Mouse (Mus musculus) testis, adult 2 months (tissue): ENCODE data around the gene Srsf4. TPM values are rescaled to one million over a fixed set of nuclear protein-coding genes. Genes with fewer than 3 reads are reported as not detected.

Source experiments
- H3K27ac ChIP-seq: fragments of 200-500 bp; 2 replicates; pipeline ENCODE4 v1.5.1; 2012; ENCODE audit warnings: low read depth, low read length; ENCODE audit not compliant: control insufficient read depth, insufficient read depth
- H3K27me3 ChIP-seq: fragments of 200-500 bp; 2 replicates; pipeline ENCODE4 v1.6.1; 2012; ENCODE audit warnings: mild to moderate bottlenecking, low read length, moderate library complexity; ENCODE audit not compliant: control insufficient read depth, insufficient read depth
- H3K36me3 ChIP-seq: fragments of 200-500 bp; 2 replicates; pipeline ENCODE4 v1.6.1; 2012; ENCODE audit warnings: mild to moderate bottlenecking, low read length; ENCODE audit not compliant: control insufficient read depth, insufficient read depth
- H3K4me1 ChIP-seq: fragments of 200-500 bp; 2 replicates; pipeline ENCODE4 v1.6.1; 2012; ENCODE audit warnings: low read length; ENCODE audit not compliant: control insufficient read depth, insufficient read depth
- H3K4me3 ChIP-seq: fragments of 200-500 bp; 2 replicates; pipeline ENCODE4 v1.5.1; 2012; ENCODE audit warnings: low read depth, mild to moderate bottlenecking, low read length, moderate library complexity, mixed read lengths; ENCODE audit not compliant: control insufficient read depth
- CTCF ChIP-seq: fragments of 200-500 bp; IDR thresholded peaks from 2 replicates; pipeline ENCODE4 v1.5.1; 2012; ENCODE audit warnings: low read depth, mild to moderate bottlenecking, inconsistent platforms, low read length, moderate library complexity; ENCODE audit not compliant: control insufficient read depth, insufficient read depth, insufficient replicate concordance
- POLR2A ChIP-seq: fragments of 200-500 bp; IDR thresholded peaks from 2 replicates; pipeline ENCODE4 v1.6.1; 2012; ENCODE audit warnings: low read depth, mild to moderate bottlenecking, inconsistent platforms, low read length, moderate library complexity; ENCODE audit not compliant: control insufficient read depth
- polyA plus RNA-seq: library from polyadenylated mRNA; depleted of rRNA; stranded (reverse); fragments of >200 nt; gene quantifications from 2 replicates; pipeline ENCODE4 v1.2.3, GENCODE M21; 2012

Srsf4 gene
- polyA plus RNA-seq, 1 experiment: 44.1 TPM

DNA sequence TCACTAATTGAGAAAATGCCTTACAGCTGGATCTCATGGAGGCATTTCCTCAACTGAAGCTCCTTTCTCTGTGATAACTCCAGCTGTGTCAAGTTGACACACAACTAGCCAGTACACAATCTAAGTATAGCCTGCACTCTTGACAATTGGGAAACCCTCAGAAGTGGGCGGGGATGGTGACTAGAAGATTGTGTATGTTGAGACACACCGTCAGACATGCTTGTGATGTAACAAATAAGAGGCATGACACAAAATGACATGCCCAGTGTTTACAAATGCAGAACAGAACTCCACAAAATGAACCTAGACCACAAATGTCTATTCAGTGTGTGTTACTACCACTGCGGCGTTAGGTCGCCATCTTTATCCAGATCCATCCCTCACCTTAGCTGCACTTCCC, 23.7 kb downstream of the Srsf4 start:
- Histone ChIP-seq H3K4me3 (peak overlapping the region; percentile 7; the same call in 1 of the 2 replicates), H3K36me3 (peaks cover 5% of the 10 kb centered on the region), H3K27ac (no peak overlapping the region), H3K27me3 (no peaks in the 10 kb centered on the region), H3K4me1 (no peaks in the 10 kb centered on the region)
- no peak for TF ChIP-seq CTCF
- TF ChIP-seq POLR2A: no peak

DNA sequence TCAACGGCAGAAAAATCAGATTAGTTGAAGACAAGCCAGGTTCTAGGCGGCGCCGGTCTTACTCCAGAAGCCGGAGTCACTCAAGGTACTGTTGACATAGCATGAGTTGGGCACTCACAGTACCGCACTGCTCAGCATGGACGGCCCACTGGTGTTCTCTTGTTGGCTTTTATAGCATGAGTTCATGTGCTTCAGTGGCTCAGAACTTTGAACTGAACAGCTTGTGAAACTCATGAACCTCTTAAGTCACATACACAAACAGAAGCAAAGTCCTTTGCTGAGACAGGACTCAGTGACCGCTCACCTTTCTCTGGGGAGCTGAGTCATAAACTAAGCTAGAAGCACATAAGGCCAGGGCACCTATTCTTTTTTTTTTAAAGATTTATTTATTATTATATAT, 24.4 kb downstream of the Srsf4 start:
- Histone ChIP-seq H3K27me3 (no peaks in the 10 kb centered on the region), H3K27ac (no peak overlapping the region), H3K4me3 (peak overlapping the region; percentile 7; the same call in 1 of the 2 replicates), H3K4me1 (no peaks in the 10 kb centered on the region), H3K36me3 (peaks cover 5% of the 10 kb centered on the region)
- no peak for TF ChIP-seq POLR2A
- no peak for TF ChIP-seq CTCF

DNA sequence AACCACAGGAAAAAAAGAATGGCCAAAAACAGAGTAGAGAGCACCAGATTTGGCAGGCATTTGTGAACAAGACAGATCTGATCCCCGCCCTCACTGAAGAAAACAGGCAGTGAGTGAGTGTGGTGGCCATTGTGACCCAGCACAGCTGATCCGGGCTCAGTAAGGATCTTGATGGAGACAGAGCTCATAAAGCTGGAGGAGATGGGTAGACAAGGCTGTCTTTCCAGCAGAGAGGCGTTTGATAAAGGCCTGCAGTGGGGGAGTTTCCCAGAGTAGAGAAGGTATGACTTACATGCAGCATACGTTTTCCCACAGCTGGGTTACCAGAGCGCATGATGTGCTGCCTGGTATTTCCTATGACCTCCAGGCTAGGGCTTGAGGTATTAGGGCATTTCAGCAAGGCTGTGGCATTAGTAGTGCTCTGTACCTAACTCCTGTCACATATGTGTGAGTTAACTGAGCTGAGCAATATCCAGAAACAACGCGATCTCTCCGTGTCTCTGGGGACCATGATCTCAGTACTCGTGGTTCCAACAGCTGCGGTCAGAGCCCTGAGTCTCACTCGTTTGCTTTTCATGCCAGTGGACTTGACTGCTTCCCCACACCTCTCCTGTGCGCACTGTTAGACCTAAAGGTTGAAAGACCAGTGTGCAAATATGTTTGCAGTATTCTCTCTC, 25.2 kb downstream of the Srsf4 start:
- Histone ChIP-seq H3K27ac (0 out of 2 replicates have a peak overlapping the region, but pooled peaks have one; percentile 18), H3K4me1 (no peaks in the 10 kb centered on the region), H3K4me3 (peak overlapping the region; percentile 5), H3K27me3 (no peaks in the 10 kb centered on the region), H3K36me3 (peaks cover 5% of the 10 kb centered on the region)
- TF ChIP-seq POLR2A (no peak), CTCF (no peak)

DNA sequence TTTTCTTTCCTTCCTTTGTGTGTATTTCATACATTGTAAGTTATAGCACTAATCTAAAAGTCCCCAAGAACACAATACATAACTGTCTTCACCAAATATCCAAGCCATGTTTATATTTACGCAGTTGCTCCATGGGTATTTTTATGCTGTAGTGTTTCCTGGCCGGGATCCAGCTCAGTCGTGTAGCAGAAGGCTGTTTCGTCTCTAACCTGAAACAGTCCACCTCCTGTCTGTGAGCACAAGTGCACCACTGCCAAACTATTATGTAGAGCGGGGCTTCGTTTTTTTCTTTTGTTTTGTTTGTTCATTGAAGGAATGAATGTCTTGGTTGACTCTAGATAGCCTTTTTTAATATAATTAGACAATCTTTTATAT, 25.8 kb downstream of the Srsf4 start:
- H3K36me3 ChIP-seq: peaks cover 5% of the 10 kb centered on the region
- H3K4me3 ChIP-seq: no peak overlapping the region
- no peaks in the 10 kb centered on the region for H3K27me3 ChIP-seq
- no peak for TF ChIP-seq CTCF
- TF ChIP-seq POLR2A: no peak
- no peaks in the 10 kb centered on the region for H3K4me1 ChIP-seq
- no peak overlapping the region for H3K27ac ChIP-seq

DNA sequence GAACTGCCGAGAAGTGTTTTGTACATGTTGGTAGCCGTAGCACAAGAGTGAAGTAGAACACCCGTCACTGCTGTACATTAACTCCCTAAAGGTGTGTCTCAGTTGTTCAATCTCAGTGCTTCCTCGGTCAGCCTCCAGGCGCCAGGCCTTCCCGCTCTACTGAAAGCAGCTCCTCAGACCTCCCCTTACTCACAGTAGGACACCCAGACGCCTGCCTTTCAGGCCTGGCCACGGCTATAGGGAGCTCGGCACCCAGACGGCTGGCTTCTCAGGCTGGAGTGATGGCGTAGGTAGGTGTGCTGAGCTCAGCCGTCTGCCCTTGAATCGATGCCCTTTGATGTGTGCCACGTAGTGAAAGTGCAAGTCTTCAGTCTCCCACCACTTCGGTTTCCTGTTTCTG, 27.7 kb downstream of the Srsf4 start:
- Histone ChIP-seq H3K36me3 (peaks cover 5% of the 10 kb centered on the region), H3K27me3 (no peaks in the 10 kb centered on the region), H3K27ac (no peak overlapping the region), H3K4me3 (no peak overlapping the region), H3K4me1 (no peaks in the 10 kb centered on the region)
- TF ChIP-seq CTCF (no peak), POLR2A (no peak)

DNA sequence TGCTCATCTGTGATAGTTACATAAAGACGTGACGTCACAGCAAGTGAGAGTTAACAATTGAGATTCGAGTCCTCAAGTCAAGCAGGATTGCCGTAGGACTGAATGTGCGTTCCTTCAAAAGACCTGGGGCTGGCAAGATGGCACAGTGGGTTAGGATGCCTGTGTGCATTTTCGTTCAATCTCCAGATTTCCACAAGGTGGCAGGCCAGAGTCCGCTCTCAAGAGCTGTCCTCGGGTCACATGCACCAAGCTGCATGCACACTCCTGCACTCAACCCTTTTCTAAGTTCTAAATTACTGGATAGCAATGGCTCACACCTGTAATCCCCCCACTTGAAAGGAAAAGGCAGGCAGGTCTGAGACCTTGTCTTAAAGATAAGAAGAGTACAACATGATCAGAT, 31.1 kb downstream of the Srsf4 start:
- H3K27me3 ChIP-seq: no peaks in the 10 kb centered on the region
- peaks cover 7% of the 10 kb centered on the region for H3K4me1 ChIP-seq
- H3K36me3 ChIP-seq: no peaks in the 10 kb centered on the region; the same call in 1 of the 2 replicates
- no peak overlapping the region for H3K27ac ChIP-seq
- TF ChIP-seq CTCF (peak; percentile 58; the same call in 1 of the 2 replicates), POLR2A (no peak)
- H3K4me3 ChIP-seq: no peak overlapping the region

DNA sequence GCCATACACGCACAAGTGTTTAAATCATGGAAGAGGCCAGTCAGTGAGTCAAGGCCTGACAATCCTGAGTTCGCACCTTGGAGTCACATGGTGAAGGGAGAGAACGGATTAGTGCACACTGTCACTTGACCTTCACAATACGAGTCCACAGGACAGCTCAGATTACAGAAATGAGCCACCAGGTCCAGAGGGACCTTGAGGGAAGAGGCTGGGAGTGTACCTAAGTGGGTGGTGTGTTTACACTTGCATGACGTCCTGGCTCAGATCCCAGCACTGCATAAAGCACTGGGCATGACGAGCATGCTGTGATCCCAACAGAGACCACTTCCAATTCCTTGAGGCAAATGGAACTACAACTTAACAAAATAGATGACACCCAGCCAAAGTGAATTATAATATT, 33.0 kb downstream of the Srsf4 start:
- Histone ChIP-seq H3K4me3 (no peak overlapping the region), H3K27me3 (no peaks in the 10 kb centered on the region), H3K36me3 (no peaks in the 10 kb centered on the region), H3K27ac (no peak overlapping the region), H3K4me1 (peaks cover 22% of the 10 kb centered on the region)
- TF ChIP-seq POLR2A (no peak), CTCF (no peak)
